Mouse (Mus musculus): ENCODE data around the gene Cldn19. TPM values are rescaled to one million over a fixed set of nuclear protein-coding genes. Genes with fewer than 3 reads are reported as not detected.
"Not testable (repeated sequence)": the region's sequence is repeated elsewhere in the genome, so short reads cannot be mapped to it uniquely, and the experiment has no call there.

Cldn19 gene
- total RNA-seq, 4 experiments from 2014 or later: 0.46 to 1.1 (median 0.95) TPM

- no peak for DNase-seq (ENCODE audit: low spot score in 2 of 2)
Measured at GRCm38 (mm10) chr4:119252025-119252808, 3.0 kb upstream of the Cldn19 start.

GRCm38 (mm10) chr4:119254012-119254618 is 1.1 kb upstream of the Cldn19 start:
- no peak for DNase-seq (ENCODE audit: low spot score in 2 of 2)

- no peak for DNase-seq (ENCODE audit: low spot score in 2 of 2)
Measured at GRCm38 (mm10) chr4:119257083-119257482, 1.9 kb downstream of the Cldn19 start.

GRCm38 (mm10) chr4:119259344-119260254 is 4.4 kb downstream of the Cldn19 start:
- no peak for DNase-seq (ENCODE audit: low spot score in 2 of 2)

- DNase-seq (ENCODE audit: low spot score in 2 of 2): no peak
Measured at GRCm38 (mm10) chr4:119261087-119261713, 6.0 kb downstream of the Cldn19 start.

- DNase-seq (ENCODE audit: low spot score in 2 of 2): no peak
Measured at GRCm38 (mm10) chr4:119262483-119262882, 7.3 kb downstream of the Cldn19 start.

GRCm38 (mm10) chr4:119263459-119263858 is 8.2 kb downstream of the Cldn19 start:
- DNase-seq (ENCODE audit: low spot score in 2 of 2): no peak

- DNase-seq (ENCODE audit: low spot score in 2 of 2): no peak
Measured at GRCm38 (mm10) chr4:119266606-119267005, 11.4 kb downstream of the Cldn19 start.

- no peak for DNase-seq (ENCODE audit: low spot score in 2 of 2)
Measured at GRCm38 (mm10) chr4:119274627-119275026, 19.4 kb downstream of the Cldn19 start.

- no peak for DNase-seq (ENCODE audit: low spot score in 2 of 2)
Measured at GRCm38 (mm10) chr4:119275226-119275625, 20.0 kb downstream of the Cldn19 start.

GRCm38 (mm10) chr4:119275726-119276125 is 20.5 kb downstream of the Cldn19 start:
- no peak for DNase-seq (ENCODE audit: low spot score in 2 of 2)

GRCm38 (mm10) chr4:119278784-119279183 is 23.6 kb downstream of the Cldn19 start:
- DNase-seq (ENCODE audit: low spot score in 2 of 2): not testable (repeated sequence)

GRCm38 (mm10) chr4:119284861-119285260 is 29.6 kb downstream of the Cldn19 start:
- DNase-seq (ENCODE audit: low spot score in 2 of 2): no peak

- no peak for DNase-seq (ENCODE audit: low spot score in 2 of 2)
Measured at GRCm38 (mm10) chr4:119285336-119285735, 30.1 kb downstream of the Cldn19 start.

GRCm38 (mm10) chr4:119291921-119292320 is 36.7 kb downstream of the Cldn19 start:
- DNase-seq (ENCODE audit: low spot score in 2 of 2): no peak

GRCm38 (mm10) chr4:119292771-119293573 is 37.8 kb downstream of the Cldn19 start:
- DNase-seq (ENCODE audit: low spot score in 2 of 2): peak; percentile 15 to 27

- DNase-seq (ENCODE audit: low spot score in 2 of 2): peak in 1 of 2 experiments; percentile 6
Measured at GRCm38 (mm10) chr4:119293574-119294258, 38.5 kb downstream of the Cldn19 start.

GRCm38 (mm10) chr4:119294415-119295133 is 39.4 kb downstream of the Cldn19 start, which contains the start of gene Ybx1:
Ybx1 (minus strand) TSS chr4:119294604.
- DNase-seq (ENCODE audit: low spot score in 2 of 2): peak; percentile 99

- no peak for DNase-seq (ENCODE audit: low spot score in 2 of 2)
Measured at GRCm38 (mm10) chr4:119295134-119295453, 39.9 kb downstream of the Cldn19 start.
